Mouse (Mus musculus): ENCODE measurements around the gene Fyttd1. TPM values are rescaled to one million over a fixed set of nuclear protein-coding genes. Genes with fewer than 3 reads are reported as not detected.

The Fyttd1 gene
- total RNA-seq, 2 experiments from 2014 or later: 112 to 119 TPM

DNA sequence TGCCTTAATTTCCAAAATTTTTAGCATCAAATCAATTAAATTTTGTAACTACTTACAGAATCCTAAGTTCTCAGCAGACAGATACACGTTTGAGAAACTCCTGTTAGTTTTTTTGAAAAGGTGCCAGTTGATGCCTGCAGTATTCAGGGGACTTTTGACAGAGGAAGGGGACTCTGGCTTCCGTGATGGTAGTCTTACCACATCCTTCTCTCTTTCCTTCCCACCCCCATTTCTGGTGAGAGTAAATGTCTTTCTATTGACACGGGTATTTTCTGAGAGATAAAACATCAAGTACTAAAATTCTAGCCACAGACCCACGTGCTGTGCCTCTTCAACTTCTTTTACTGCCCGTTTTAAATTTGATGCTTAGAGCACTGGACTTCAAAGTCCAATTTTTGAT is 76.5 kb downstream of the Fyttd1 start:
- Histone ChIP-seq H3K4me3 (no peak overlapping the region), H3K27ac (no peak overlapping the region)
- TF ChIP-seq CTCF (IDR thresholded peaks at IDR 0.05): no peak
- intact Hi-C loops (cut with DNase I): no loop called here
- DNase-seq (ENCODE audit: extremely low spot score in 1 of 2, low spot score in 2 of 2): no peak

GRCm38 (mm10) chr16:32954304-32954703 is 77.0 kb downstream of the Fyttd1 start:
- intact Hi-C loops (cut with DNase I): no loop called here
- H3K4me3 ChIP-seq: no peak overlapping the region
- no peak for TF ChIP-seq CTCF (IDR thresholded peaks at IDR 0.05)
- DNase-seq (ENCODE audit: extremely low spot score in 1 of 2, low spot score in 2 of 2): no peak
- H3K27ac ChIP-seq: no peak overlapping the region

- TF ChIP-seq CTCF (IDR thresholded peaks at IDR 0.05): no peak
- intact Hi-C loops (cut with DNase I): no loop called here
- DNase-seq (ENCODE audit: extremely low spot score in 1 of 2, low spot score in 2 of 2): no peak
- Histone ChIP-seq H3K4me3 (no peak overlapping the region), H3K27ac (no peak overlapping the region)
Measured at GRCm38 (mm10) chr16:32956889-32957288, 79.6 kb downstream of the Fyttd1 start.

Other genes starting within 250 kb of the Fyttd1 start
- 100 to 1,000 TPM; 239 to 244 TPM for gene Tnk2, start 233.6 kb upstream of the Fyttd1 start, total RNA-seq (2021)
- not detected for gene Muc4, start 141.6 kb upstream of the Fyttd1 start, total RNA-seq (2021)
- not detected for gene Muc20, start 80.1 kb upstream of the Fyttd1 start, total RNA-seq (2021)
- not detected for gene Smbd1, start 67.0 kb upstream of the Fyttd1 start, total RNA-seq (2021)
- gene Rubcn, start 266 bp downstream of the Fyttd1 start, total RNA-seq (2021): 10 to 100 TPM; 69.8 to 73.7 TPM
- gene Lrch3, start 36.6 kb downstream of the Fyttd1 start, total RNA-seq (2021): 10 to 100 TPM; 37.7 to 39.3 TPM
- 1 to 10 TPM; 3.7 to 4.9 TPM for gene Iqcg, start 178.7 kb downstream of the Fyttd1 start, total RNA-seq (2021)
- gene Rpl35a, start 179.0 kb downstream of the Fyttd1 start, total RNA-seq (2021): 100 to 1,000 TPM; 287 to 307 TPM
- 10 to 100 TPM; 12.3 to 14.8 TPM for gene Lmln, start 185.0 kb downstream of the Fyttd1 start, total RNA-seq (2021)